Mouse (Mus musculus) liver, adult 2 months (tissue): ENCODE results near the gene Map3k6. TPM values are rescaled to one million over a fixed set of nuclear protein-coding genes. Genes with fewer than 3 reads are reported as not detected.
A peak's percentile ranks its signal among the peaks of the same experiment; 100 is the strongest.

Experiments
- DNase-seq: peaks from one replicate; pipeline ENCODE4 v3.0.0-alpha.2; 2011; ENCODE audit warnings: low read depth, low spot score; ENCODE audit errors: extremely low read depth
- H3K27ac ChIP-seq: fragments of 200-500 bp; replicated peaks from 2 replicates; pipeline ENCODE4 v1.5.1; 2012; ENCODE audit warnings: low read depth, mild to moderate bottlenecking, control low read depth, inconsistent platforms, low read length; ENCODE audit not compliant: insufficient read depth
- H3K27me3 ChIP-seq: fragments of 200-500 bp; 2 replicates; pipeline ENCODE4 v1.6.1; 2012; ENCODE audit warnings: mild to moderate bottlenecking, moderate library complexity, low read length, inconsistent platforms; ENCODE audit not compliant: control insufficient read depth, insufficient read depth
- H3K36me3 ChIP-seq: fragments of 200-500 bp; 2 replicates; pipeline ENCODE4 v1.6.1; 2012; ENCODE audit warnings: low read length, inconsistent platforms; ENCODE audit not compliant: control insufficient read depth, insufficient read depth
- H3K4me1 ChIP-seq: fragments of 200-500 bp; 2 replicates; pipeline ENCODE4 v1.6.1; 2011; ENCODE audit warnings: low read length; ENCODE audit not compliant: control insufficient read depth, insufficient read depth
- H3K4me3 ChIP-seq: fragments of 200-500 bp; 2 replicates; pipeline ENCODE4 v1.5.1; 2011; ENCODE audit warnings: low read depth, mild to moderate bottlenecking, control low read depth, low read length, moderate library complexity; ENCODE audit not compliant: insufficient read depth
- H3K79me2 ChIP-seq: fragments of 200-500 bp; 2 replicates; pipeline ENCODE4 v1.6.1; 2012; ENCODE audit warnings: inconsistent platforms, mild to moderate bottlenecking, low read length, moderate library complexity; ENCODE audit not compliant: control insufficient read depth, insufficient read depth
- H3K9ac ChIP-seq: fragments of 200-500 bp; 2 replicates; pipeline ENCODE4 v1.6.1; 2012; ENCODE audit warnings: low read depth, mild to moderate bottlenecking, control low read depth, inconsistent platforms, low read length
- CTCF ChIP-seq: fragments of 200-500 bp; IDR thresholded peaks from 2 replicates; pipeline ENCODE4 v1.5.1; 2011; ENCODE audit warnings: low read depth, low read length, control low read depth
- POLR2A ChIP-seq: fragments of 200-500 bp; IDR thresholded peaks from 2 replicates; pipeline ENCODE4 v1.6.1; 2011; ENCODE audit warnings: low read length, control low read depth; ENCODE audit not compliant: insufficient read depth; ENCODE audit errors: extremely low read depth
- WGBS: fragments of 180-500 bp; shearing (Covaris S2); methylation state at CpG from one replicate; pipeline ENCODE4 v1.1.7; 2018; 5-methylcytosine and 5-hydroxymethylcytosine counted together
- polyA plus RNA-seq: library from polyadenylated mRNA; depleted of rRNA; stranded (reverse); fragments of >200 nt; gene quantifications from 2 replicates; pipeline ENCODE4 v1.2.3, GENCODE M21; 2012
- total RNA-seq: library from RNA; depleted of rRNA; stranded (reverse); fragments of >200 nt; gene quantifications from 2 replicates; pipeline ENCODE4 v1.2.3, GENCODE M21; 2014

Gene Map3k6
- total and polyA plus RNA-seq, 2 experiments: 0.80 to 1.3 TPM

- TF ChIP-seq CTCF (no peak), POLR2A (no peak)
- H3K79me2 ChIP-seq: peaks cover 11% of the 10 kb centered on the region; the same call in 1 of the 2 replicates
- no peak overlapping the region for H3K9ac ChIP-seq
- no peak overlapping the region for H3K4me3 ChIP-seq
- peak overlapping the region; percentile 49; the same call in 1 of the 2 replicates for H3K27ac ChIP-seq
- peaks cover 7% of the 10 kb centered on the region; the same call in 1 of the 2 replicates for H3K4me1 ChIP-seq
- H3K27me3 ChIP-seq: no peaks in the 10 kb centered on the region
- H3K36me3 ChIP-seq: peaks cover 3% of the 10 kb centered on the region; the same call in 1 of the 2 replicates
- 63% methylated on average over 3 of the region's 3 CpGs for WGBS
- DNase-seq: peak; percentile 69
Measured at GRCm38 (mm10) chr4:133269596-133269995, 29.0 kb downstream of the Map3k6 start.

- Histone ChIP-seq H3K9ac (no peak overlapping the region), H3K27ac (no peak overlapping the region), H3K4me1 (peaks cover 7% of the 10 kb centered on the region), H3K79me2 (peaks cover 23% of the 10 kb centered on the region; the same call in 1 of the 2 replicates), H3K36me3 (peaks cover 3% of the 10 kb centered on the region; the same call in 1 of the 2 replicates), H3K4me3 (no peak overlapping the region), H3K27me3 (no peaks in the 10 kb centered on the region)
- no peak for DNase-seq
- no peak for TF ChIP-seq POLR2A
- TF ChIP-seq CTCF: no peak
- 89% methylated on average over 9 of the region's 9 CpGs for WGBS
Measured at GRCm38 (mm10) chr4:133270929-133271328, 30.3 kb downstream of the Map3k6 start.

- under 1% methylated on average over 72 of the region's 73 CpGs for WGBS
- H3K27me3 ChIP-seq: no peaks in the 10 kb centered on the region
- peak within 1 kb of the TSS; percentile 91 for H3K4me3 ChIP-seq
- H3K79me2 ChIP-seq: peaks cover 33% of the 10 kb centered on the region; the same call in 1 of the 2 replicates
- H3K36me3 ChIP-seq: no peaks in the 10 kb centered on the region
- peak; percentile 94 for DNase-seq
- peak within 1 kb of the TSS; percentile 85 for H3K9ac ChIP-seq
- peak within 1 kb of the TSS; percentile 68 for H3K27ac ChIP-seq
- H3K4me1 ChIP-seq: peaks cover 3% of the 10 kb centered on the region
- TF ChIP-seq POLR2A (peak; percentile 37; the same call in 1 of the 2 replicates), CTCF (no peak)
Measured at GRCm38 (mm10) chr4:133277104-133278026, 36.7 kb downstream of the Map3k6 start, which contains the start of gene Tmem222. TSS of gene Tmem222 (minus strand) at chr4:133277792.

GRCm38 (mm10) chr4:133278067-133278466 lies 37.4 kb downstream of the Map3k6 start:
- no peak for DNase-seq
- no peaks in the 10 kb centered on the region for H3K36me3 ChIP-seq
- H3K9ac ChIP-seq: peak overlapping the region; percentile 12; the same call in 1 of the 2 replicates
- H3K4me1 ChIP-seq: peaks cover 3% of the 10 kb centered on the region
- no peak for TF ChIP-seq POLR2A
- TF ChIP-seq CTCF: no peak
- peak overlapping the region; percentile 91 for H3K4me3 ChIP-seq
- peak overlapping the region; percentile 68 for H3K27ac ChIP-seq
- H3K79me2 ChIP-seq: peaks cover 33% of the 10 kb centered on the region; the same call in 1 of the 2 replicates
- under 1% methylated on average over 6 of the region's 6 CpGs for WGBS
- no peaks in the 10 kb centered on the region for H3K27me3 ChIP-seq

- Histone ChIP-seq H3K27me3 (no peaks in the 10 kb centered on the region), H3K36me3 (no peaks in the 10 kb centered on the region), H3K9ac (no peak overlapping the region; the same call in 1 of the 2 replicates), H3K27ac (peak overlapping the region; percentile 68), H3K4me3 (no peak overlapping the region), H3K79me2 (peaks cover 31% of the 10 kb centered on the region; the same call in 1 of the 2 replicates), H3K4me1 (peaks cover 3% of the 10 kb centered on the region)
- TF ChIP-seq CTCF (no peak), POLR2A (no peak)
- 86% methylated on average over 3 of the region's 3 CpGs for WGBS
- no peak for DNase-seq
Measured at GRCm38 (mm10) chr4:133278482-133278881, 37.9 kb downstream of the Map3k6 start.
